Mouse (Mus musculus) frontal cortex, postnatal 14 days (tissue): ENCODE measurements around the gene Lrpap1.
A peak's percentile ranks its signal among the peaks of the same experiment; 100 is the strongest.

Experiments used
- DNase-seq, 2 experiments: peaks; one replicate each; pipeline ENCODE4 v3.0.0; 2022; ENCODE audit warnings: low spot score in 2 of 2

The Lrpap1 gene

GRCm38 (mm10) chr5:35104960-35105921 is at the start of gene Lrpap1:
Lrpap1 (minus strand) TSS chr5:35105766.
- DNase-seq = peak; percentile 78 to 87

GRCm38 (mm10) chr5:35149939-35150338 is 44.4 kb upstream of the Lrpap1 start:
- DNase-seq = no peak

- no peak for DNase-seq
These were observed 44.0 kb upstream of the Lrpap1 start for GRCm38 (mm10) chr5:35149526-35149925.

GRCm38 (mm10) chr5:35147963-35148767 is 42.6 kb upstream of the Lrpap1 start:
- DNase-seq = no peak

GRCm38 (mm10) chr5:35147155-35147962 is 41.8 kb upstream of the Lrpap1 start:
- DNase-seq = no peak

- DNase-seq = no peak
These were observed 41.2 kb upstream of the Lrpap1 start for GRCm38 (mm10) chr5:35146747-35147146.

GRCm38 (mm10) chr5:35144716-35145115 is 39.1 kb upstream of the Lrpap1 start:
- DNase-seq = no peak

- DNase-seq = no peak
These were observed 38.1 kb upstream of the Lrpap1 start for GRCm38 (mm10) chr5:35143460-35144245.

- DNase-seq = no peak
These were observed 37.3 kb upstream of the Lrpap1 start for GRCm38 (mm10) chr5:35142910-35143309.

GRCm38 (mm10) chr5:35141316-35141715 is 35.8 kb upstream of the Lrpap1 start:
- no peak for DNase-seq

- DNase-seq = peak; percentile 51 to 55
These were observed 32.6 kb upstream of the Lrpap1 start for GRCm38 (mm10) chr5:35138183-35138611.

GRCm38 (mm10) chr5:35137510-35138182 is 32.1 kb upstream of the Lrpap1 start:
- peak; percentile 71 to 80 for DNase-seq

- DNase-seq = no peak
These were observed 30.3 kb upstream of the Lrpap1 start for GRCm38 (mm10) chr5:35135903-35136302.

- DNase-seq = no peak
These were observed 28.7 kb upstream of the Lrpap1 start for GRCm38 (mm10) chr5:35134286-35134685.

- DNase-seq = no peak
These were observed 27.9 kb upstream of the Lrpap1 start for GRCm38 (mm10) chr5:35133468-35133867.

- DNase-seq = no peak
These were observed 26.9 kb upstream of the Lrpap1 start for GRCm38 (mm10) chr5:35132278-35132980.

GRCm38 (mm10) chr5:35131773-35132172 is 26.2 kb upstream of the Lrpap1 start:
- DNase-seq = peak; percentile 70 to 82

GRCm38 (mm10) chr5:35131237-35131636 is 25.7 kb upstream of the Lrpap1 start:
- DNase-seq = no peak

GRCm38 (mm10) chr5:35129767-35130191 is 24.2 kb upstream of the Lrpap1 start:
- DNase-seq = no peak

- DNase-seq = peak; percentile 46 to 69
These were observed 23.6 kb upstream of the Lrpap1 start for GRCm38 (mm10) chr5:35129208-35129607.
